Mouse (Mus musculus): ENCODE measurements around the gene Anks6.

GRCm38 (mm10) chr4:47043866-47044265 is 13.4 kb downstream of the Anks6 start:
- TF ChIP-seq CTCF (IDR thresholded peaks at IDR 0.05; ENCODE audit: low read depth, low read length), result no peak
- TF ChIP-seq POLR2A (IDR thresholded peaks at IDR 0.05; ENCODE audit: insufficient read depth, low read length), result no peak
